Mouse (Mus musculus) kidney, embryonic 14.5 days (tissue): ENCODE measurements around the gene Klra10. TPM values are rescaled to one million over a fixed set of nuclear protein-coding genes. Genes with fewer than 3 reads are reported as not detected.
"Not testable (repeated sequence)": the region's sequence is repeated elsewhere in the genome, so short reads cannot be mapped to it uniquely, and the experiment has no call there.

Experiments
- ATAC-seq: fragments of 200-750 bp; cut with Nextera tagmentation; 2 replicates; pipeline ENCODE4 v1.8.0; 2017; ENCODE audit warnings: moderate number of reproducible peaks, mild to moderate bottlenecking, moderate TSS enrichment, moderate library complexity; ENCODE audit not compliant: low FRiP score, low TSS enrichment
- H3K27ac ChIP-seq: fragments of 300-500 bp; sonication (generic); 2 replicates; pipeline ENCODE4 v1.5.1; 2014; ENCODE audit warnings: low read depth, mild to moderate bottlenecking, low read length, moderate library complexity, mixed read lengths
- H3K27me3 ChIP-seq: fragments of 300-500 bp; sonication (generic); 2 replicates; pipeline ENCODE4 v1.6.1; 2014; ENCODE audit warnings: mild to moderate bottlenecking, low read length; ENCODE audit not compliant: control insufficient read depth, insufficient read depth
- H3K36me3 ChIP-seq: fragments of 300-500 bp; sonication (generic); 2 replicates; pipeline ENCODE4 v1.6.1; 2014; ENCODE audit warnings: low read length, mixed read lengths; ENCODE audit not compliant: control insufficient read depth, insufficient read depth
- H3K4me1 ChIP-seq: fragments of 300-500 bp; sonication (generic); 2 replicates; pipeline ENCODE4 v1.6.1; 2014; ENCODE audit warnings: low read length, mixed read lengths; ENCODE audit not compliant: control insufficient read depth, insufficient read depth
- H3K4me2 ChIP-seq: fragments of 300-500 bp; sonication (generic); replicated peaks from 2 replicates; pipeline ENCODE4 v1.6.1; 2014; ENCODE audit warnings: low read depth, mild to moderate bottlenecking, low read length
- H3K4me3 ChIP-seq: fragments of 300-500 bp; sonication (generic); 2 replicates; pipeline ENCODE4 v1.5.1; 2014; ENCODE audit warnings: mild to moderate bottlenecking, low read length
- H3K9ac ChIP-seq: fragments of 300-500 bp; sonication (generic); 2 replicates; pipeline ENCODE4 v1.6.1; 2014; ENCODE audit warnings: low read depth, mild to moderate bottlenecking, low read length, moderate library complexity
- H3K9me3 ChIP-seq: fragments of 300-500 bp; sonication (generic); 2 replicates; pipeline ENCODE4 v1.6.1; 2016; ENCODE audit warnings: low read length; ENCODE audit not compliant: control insufficient read depth
- WGBS: fragments of 180-500 bp; shearing (Covaris S2); extraction: QIAGEN DNeasy Blood & Tissue Kit; methylation state at CpG from one replicate; pipeline ENCODE4 v1.1.7; 2014; 5-methylcytosine and 5-hydroxymethylcytosine counted together
- polyA plus RNA-seq: library from polyadenylated mRNA; unstranded; fragments of >200 nt; fragmentation: Nextera tagmentation; extraction: Ambion mirVana; gene quantifications from 2 replicates; pipeline ENCODE4 v1.2.1, GENCODE M21; 2014

The Klra10 gene
- not detected in 2 replicates for polyA plus RNA-seq

GRCm38 (mm10) chr6:130281828-130282227, at the start of gene Klra10:
TSS of gene Klra10 (minus strand) at chr6:130281928.
- H3K36me3 ChIP-seq, ATAC-seq, H3K9me3 ChIP-seq, H3K9ac ChIP-seq, H3K4me3 ChIP-seq, H3K4me1 ChIP-seq, H3K27ac ChIP-seq, H3K4me2 ChIP-seq, H3K27me3 ChIP-seq: not testable (repeated sequence)
- 81% methylated on average over 1 of the region's 1 CpGs for WGBS

GRCm38 (mm10) chr6:130287984-130288649, 6.4 kb upstream of the Klra10 start:
- Histone ChIP-seq H3K4me3 (no peak overlapping the region), H3K9ac (no peak overlapping the region), H3K4me2 (no peak overlapping the region), H3K36me3 (no peaks in the 10 kb centered on the region), H3K27me3 (no peaks in the 10 kb centered on the region), H3K27ac (no peak overlapping the region), H3K4me1 (no peaks in the 10 kb centered on the region), H3K9me3 (no peaks in the 10 kb centered on the region)
- ATAC-seq, result no peak

- Histone ChIP-seq H3K9ac (no peak overlapping the region), H3K36me3 (no peaks in the 10 kb centered on the region), H3K27me3 (no peaks in the 10 kb centered on the region), H3K9me3 (peaks cover 8% of the 10 kb centered on the region; the same call in 1 of the 2 replicates), H3K4me2 (no peak overlapping the region), H3K27ac (no peak overlapping the region), H3K4me1 (no peaks in the 10 kb centered on the region), H3K4me3 (no peak overlapping the region)
- no peak for ATAC-seq
- WGBS, result 97% methylated on average over 2 of the region's 2 CpGs
Measured at GRCm38 (mm10) chr6:130255326-130255725, 26.4 kb downstream of the Klra10 start.

- no peak for ATAC-seq
- no peak overlapping the region for H3K4me2 ChIP-seq
- no peaks in the 10 kb centered on the region for H3K4me1 ChIP-seq
- no peak overlapping the region for H3K4me3 ChIP-seq
- WGBS, result 74% methylated on average over 2 of the region's 2 CpGs
- H3K9me3 ChIP-seq, result 0 out of 2 replicates have a peak, but pooled peaks cover 2% of the 10 kb centered on the region
- no peaks in the 10 kb centered on the region for H3K27me3 ChIP-seq
- no peak overlapping the region for H3K9ac ChIP-seq
- no peak overlapping the region for H3K27ac ChIP-seq
- no peaks in the 10 kb centered on the region for H3K36me3 ChIP-seq
Measured at GRCm38 (mm10) chr6:130237536-130237935, 44.2 kb downstream of the Klra10 start.

GRCm38 (mm10) chr6:130236635-130237034, 45.1 kb downstream of the Klra10 start:
- 68% methylated on average over 1 of the region's 1 CpGs for WGBS
- no peak for ATAC-seq

GRCm38 (mm10) chr6:130233222-130233621, 48.5 kb downstream of the Klra10 start, which contains the start of gene Klra7:
TSS of gene Klra7 (minus strand) at chr6:130233322.
- H3K9me3 ChIP-seq, result no peaks in the 10 kb centered on the region
- H3K27ac ChIP-seq, result no peak within 1 kb of the TSS
- no peak for ATAC-seq
- H3K4me3 ChIP-seq, result no peak within 1 kb of the TSS
- H3K4me1 ChIP-seq, result no peaks in the 10 kb centered on the region
- no peaks in the 10 kb centered on the region for H3K36me3 ChIP-seq
- H3K4me2 ChIP-seq, result no peak within 1 kb of the TSS
- H3K9ac ChIP-seq, result no peak within 1 kb of the TSS
- no peaks in the 10 kb centered on the region for H3K27me3 ChIP-seq

More at GRCm38 (mm10) chr6:130236635-130237034, 45.1 kb downstream of the Klra10 start:
- Histone ChIP-seq H3K36me3 (no peaks in the 10 kb centered on the region), H3K27ac (no peak overlapping the region), H3K4me3 (no peak overlapping the region), H3K27me3 (no peaks in the 10 kb centered on the region), H3K9ac (no peak overlapping the region), H3K9me3 (0 out of 2 replicates have a peak, but pooled peaks cover 2% of the 10 kb centered on the region), H3K4me1 (no peaks in the 10 kb centered on the region), H3K4me2 (no peak overlapping the region)

Other genes with a start within 250 kb of the Klra10 start
- not detected in 2 replicates for gene Klra4, start 214.7 kb downstream of the Klra10 start, polyA plus RNA-seq
- gene Klra8, start 152.0 kb downstream of the Klra10 start, polyA plus RNA-seq, result not detected in 2 replicates
- not detected in 2 replicates for gene Klra9, start 88.8 kb downstream of the Klra10 start, polyA plus RNA-seq
- gene Klra7, start 48.6 kb downstream of the Klra10 start, polyA plus RNA-seq, result not detected in 2 replicates
- gene Klra3, start 55.6 kb upstream of the Klra10 start, polyA plus RNA-seq, result not detected in 2 replicates
- not detected in 2 replicates for gene Klra1, start 104.9 kb upstream of the Klra10 start, polyA plus RNA-seq